Mouse (Mus musculus) ES-E14 (cell line): ENCODE measurements around the gene Sfi1. TPM values are rescaled to one million over a fixed set of nuclear protein-coding genes. Genes with fewer than 3 reads are reported as not detected.
"Not testable (repeated sequence)": the region's sequence is repeated elsewhere in the genome, so short reads cannot be mapped to it uniquely, and the experiment has no call there.

ENCODE experiments used
- DNase-seq: peaks from one replicate; pipeline ENCODE4 v3.0.0-alpha.2; 2013; ENCODE audit warnings: low read depth, low spot score
- H3K27ac ChIP-seq: 2 replicates; pipeline ENCODE4 v1.5.1; 2012; ENCODE audit warnings: low read depth, mild to moderate bottlenecking, low read length, moderate library complexity, mixed read lengths; ENCODE audit not compliant: poor library complexity, insufficient read depth, severe bottlenecking
- H3K36me3 ChIP-seq: 2 replicates; pipeline ENCODE4 v1.6.1; 2012; ENCODE audit warnings: mild to moderate bottlenecking, low read length, moderate library complexity, mixed read lengths; ENCODE audit not compliant: control insufficient read depth, poor library complexity, insufficient read depth, severe bottlenecking
- H3K4me1 ChIP-seq, 2 experiments: fragments of 150-350 bp in 1 of 2; sonication (generic) in 1 of 2; 2 replicates each; pipeline ENCODE4 v1.6.1; 2012; ENCODE audit warnings: low read length in 2 of 2, mild to moderate bottlenecking in 1 of 2, mixed read lengths in 1 of 2; ENCODE audit not compliant: control insufficient read depth in 2 of 2, insufficient read depth in 2 of 2, poor library complexity in 1 of 2
- H3K4me3 ChIP-seq, 2 experiments: fragments of 150-350 bp in 1 of 2; sonication (generic) in 1 of 2; 2 replicates each; pipeline ENCODE4 v1.5.1; 2012; ENCODE audit warnings: low read length in 2 of 2, low read depth in 1 of 2, mild to moderate bottlenecking in 1 of 2, mixed read lengths in 1 of 2; ENCODE audit not compliant: insufficient read depth in 1 of 2, poor library complexity in 1 of 2, severe bottlenecking in 1 of 2
- H3K9ac ChIP-seq: 2 replicates; pipeline ENCODE4 v1.6.1; 2012; ENCODE audit warnings: low read depth, mild to moderate bottlenecking, low read length, mixed read lengths; ENCODE audit not compliant: poor library complexity, insufficient read depth, severe bottlenecking
- H3K9me3 ChIP-seq: fragments of 150-350 bp; sonication (generic); 2 replicates; pipeline ENCODE4 v1.6.1; 2012; ENCODE audit warnings: low read depth, mild to moderate bottlenecking, low read length; ENCODE audit not compliant: control insufficient read depth, insufficient read depth
- in situ Hi-C, 2 experiments: fragments of 600-800 bp; cut with MboI; formaldehyde crosslinking; loops; one replicate each; pipeline ENCODE4 v1.15.1; 2025; ENCODE audit warnings: low sequenced_read_pairs in 2 of 2, inconsistent platforms in 1 of 2; ENCODE audit not compliant: unreplicated experiment in 2 of 2
- total RNA-seq: library from RNA; depleted of rRNA; stranded (reverse); fragments of 300-350 nt; gene quantifications from 2 replicates; pipeline ENCODE4 v1.2.3, GENCODE M21; 2012

The Sfi1 gene
- total RNA-seq, 1 experiment, result 18.5 TPM

DNA sequence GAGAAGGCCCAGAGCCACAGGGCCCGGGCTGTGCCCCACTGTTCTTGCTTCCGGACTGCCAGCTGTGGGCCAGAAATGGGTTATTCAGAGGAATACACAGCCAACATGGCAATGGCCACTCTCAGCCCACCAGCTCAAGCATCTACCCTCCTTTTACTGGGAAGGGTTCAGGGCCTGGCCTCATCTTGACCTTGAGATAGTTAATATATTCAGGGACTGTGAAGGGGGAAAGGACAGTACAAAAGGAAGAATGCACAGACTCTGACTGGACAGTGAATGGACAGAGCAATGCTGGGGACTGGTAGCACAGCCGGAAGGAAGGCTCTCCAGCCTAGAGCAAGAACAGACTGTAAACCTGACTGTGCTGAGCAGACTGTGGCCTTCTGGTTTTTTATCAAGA lies 57.3 kb downstream of the Sfi1 start:
- H3K9me3 ChIP-seq, DNase-seq, H3K9ac ChIP-seq, H3K27ac ChIP-seq, H3K4me3 ChIP-seq, H3K4me1 ChIP-seq, H3K36me3 ChIP-seq, in situ Hi-C loops: not testable (repeated sequence)

DNA sequence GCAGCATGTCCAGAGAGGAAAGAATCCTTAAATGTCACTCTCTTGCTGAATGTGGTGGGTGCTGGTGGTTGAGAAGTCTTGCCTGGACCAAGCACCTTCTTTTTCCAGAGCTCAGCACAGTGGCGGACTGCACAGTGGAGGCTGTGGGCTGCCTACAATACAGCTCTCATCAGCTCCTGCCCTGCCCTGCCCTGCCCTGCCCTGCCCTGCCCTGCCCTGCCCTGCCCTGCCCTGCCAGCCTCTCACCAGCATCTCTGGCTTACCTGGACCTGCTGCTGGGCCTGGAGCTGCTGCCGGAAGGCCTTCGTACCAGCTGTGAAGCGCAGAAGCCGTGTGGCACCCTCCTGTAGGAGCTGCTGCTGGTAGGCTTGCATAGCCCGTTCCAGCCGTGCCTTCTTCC lies 57.9 kb downstream of the Sfi1 start:
- H3K4me3 ChIP-seq, H3K36me3 ChIP-seq, H3K9me3 ChIP-seq, H3K27ac ChIP-seq, H3K4me1 ChIP-seq, DNase-seq, in situ Hi-C loops, H3K9ac ChIP-seq: not testable (repeated sequence)

DNA sequence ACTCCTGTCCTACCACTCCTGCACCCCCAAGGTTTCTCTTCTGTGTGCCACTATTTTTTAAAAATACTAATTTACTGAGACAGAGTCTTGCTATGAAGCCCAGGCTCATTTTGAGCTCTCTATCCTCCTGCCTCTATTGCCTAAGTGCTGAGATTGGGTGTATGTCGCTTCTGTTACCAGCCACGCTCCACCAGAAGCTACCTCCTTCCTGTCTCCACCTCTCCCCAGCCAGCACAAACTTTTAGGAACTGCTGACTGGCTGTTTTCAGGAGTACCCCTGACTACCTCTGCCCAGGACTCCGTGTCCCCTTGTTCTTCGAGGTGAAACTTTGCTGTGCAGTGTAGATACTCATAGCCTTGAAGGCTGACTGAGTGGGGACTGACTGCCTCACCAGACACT lies 59.9 kb downstream of the Sfi1 start:
- in situ Hi-C loops, H3K4me1 ChIP-seq, H3K4me3 ChIP-seq, H3K27ac ChIP-seq, H3K9ac ChIP-seq, H3K36me3 ChIP-seq, DNase-seq, H3K9me3 ChIP-seq: not testable (repeated sequence)

DNA sequence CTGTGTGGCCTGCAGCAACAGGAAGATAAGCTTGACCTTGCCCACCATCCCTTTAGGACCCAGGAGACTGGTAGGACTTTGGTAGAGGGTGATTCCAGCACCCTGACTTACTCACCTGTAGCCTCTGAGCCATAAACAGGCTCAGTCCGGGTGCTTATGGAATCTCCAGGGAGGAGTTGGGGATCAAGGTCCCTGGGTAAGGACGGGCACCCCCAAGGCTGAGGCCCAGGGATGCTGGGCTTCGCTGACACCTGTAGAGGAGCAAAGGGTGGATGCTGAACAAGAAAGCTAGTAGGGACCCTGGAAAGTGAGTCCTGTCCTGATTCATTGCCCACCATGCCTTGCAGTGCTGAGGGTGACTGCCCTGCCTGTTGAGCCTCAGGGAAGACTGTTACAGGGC lies 60.3 kb downstream of the Sfi1 start:
- in situ Hi-C loops, H3K4me1 ChIP-seq, H3K27ac ChIP-seq, H3K36me3 ChIP-seq, H3K9ac ChIP-seq, H3K9me3 ChIP-seq, H3K4me3 ChIP-seq, DNase-seq: not testable (repeated sequence)

DNA sequence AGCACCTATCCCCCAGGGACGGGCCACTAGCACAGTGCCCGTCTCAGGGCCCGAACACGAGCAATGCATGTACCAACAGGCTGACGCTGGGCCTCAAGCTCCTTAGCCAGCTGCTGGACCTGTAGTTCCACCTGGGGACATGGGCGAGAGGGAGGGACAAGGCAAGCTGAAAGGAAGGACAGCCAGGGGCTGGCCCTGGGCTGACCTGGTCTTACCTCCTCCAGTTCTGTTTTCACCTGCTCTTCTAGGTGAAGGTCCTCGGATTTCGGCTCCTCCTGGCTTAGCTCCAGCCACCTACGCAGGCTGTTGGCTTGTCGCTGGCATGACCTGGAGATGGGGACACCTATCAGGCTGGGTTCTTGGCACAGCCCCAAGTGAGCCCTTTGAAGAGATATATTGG lies 61.3 kb downstream of the Sfi1 start:
- H3K36me3 ChIP-seq, H3K9me3 ChIP-seq, H3K4me3 ChIP-seq, H3K27ac ChIP-seq, H3K4me1 ChIP-seq, H3K9ac ChIP-seq, in situ Hi-C loops, DNase-seq: not testable (repeated sequence)

DNA sequence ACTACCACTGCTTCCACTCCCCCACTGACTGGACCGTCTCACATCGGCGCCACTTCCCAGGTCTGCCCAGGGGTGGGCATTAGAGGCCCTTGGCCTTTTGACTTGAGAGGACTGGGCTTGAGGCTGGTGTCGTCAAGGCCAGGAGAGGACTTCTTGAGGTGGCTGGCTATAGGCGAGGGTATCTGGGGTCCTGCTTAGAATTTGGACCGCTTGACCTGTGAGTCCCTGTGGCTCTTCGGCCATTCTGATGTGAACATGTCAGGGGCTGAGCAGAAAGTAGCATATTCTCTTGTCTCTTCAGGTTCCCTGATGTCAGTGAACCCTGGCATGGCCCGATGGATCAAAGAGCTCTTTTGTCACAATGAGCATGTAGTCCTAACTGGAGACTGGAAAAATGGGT lies 63.4 kb downstream of the Sfi1 start:
- H3K9me3 ChIP-seq, in situ Hi-C loops, DNase-seq, H3K9ac ChIP-seq, H3K36me3 ChIP-seq, H3K27ac ChIP-seq, H3K4me1 ChIP-seq, H3K4me3 ChIP-seq: not testable (repeated sequence)

DNA sequence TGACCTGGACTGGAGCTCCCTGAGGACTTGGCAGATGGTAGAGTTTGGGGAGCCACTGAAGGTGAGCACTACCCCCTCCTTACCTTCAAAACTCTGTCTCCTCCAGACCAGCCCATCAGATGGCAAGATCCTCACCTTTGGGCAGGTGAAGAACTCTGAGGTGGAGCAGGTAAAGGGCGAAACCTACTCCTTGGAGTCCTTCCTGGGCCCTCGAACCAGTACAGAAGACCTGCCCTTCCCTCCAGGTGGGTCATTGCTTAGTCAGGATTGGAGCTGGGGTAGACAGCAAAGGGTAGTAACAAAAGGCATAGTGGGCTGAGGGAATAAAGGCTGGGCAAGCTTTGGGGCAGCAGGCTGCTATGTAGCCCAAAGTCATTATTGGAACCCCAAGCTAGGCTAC lies 64.0 kb downstream of the Sfi1 start:
- DNase-seq, H3K27ac ChIP-seq, H3K9ac ChIP-seq, H3K4me1 ChIP-seq, H3K4me3 ChIP-seq, H3K9me3 ChIP-seq, H3K36me3 ChIP-seq, in situ Hi-C loops: not testable (repeated sequence)

DNA sequence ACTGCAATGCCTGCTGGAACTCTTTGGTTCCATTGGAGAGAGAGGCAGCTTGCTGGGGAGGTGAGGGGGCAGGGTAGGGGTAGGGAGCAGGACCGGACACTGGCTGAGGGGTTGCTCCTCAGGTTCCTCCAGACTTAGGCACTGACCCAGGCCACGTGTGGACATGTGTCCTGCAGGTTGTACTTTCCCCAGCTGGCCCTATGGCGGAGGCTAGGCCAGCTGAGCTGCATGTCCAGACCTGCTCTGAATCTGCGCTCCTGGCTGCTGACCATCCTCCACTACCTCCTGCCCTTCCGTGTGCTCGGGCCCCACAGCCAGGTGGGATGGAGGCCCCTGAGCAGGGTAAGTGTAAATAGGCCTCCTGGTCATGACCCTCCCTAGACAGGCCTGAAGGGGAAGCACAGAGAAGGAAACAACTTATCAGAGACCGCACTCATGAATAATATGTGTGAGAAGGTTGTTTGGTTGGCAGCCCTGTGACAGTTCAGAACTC lies 65.9 kb downstream of the Sfi1 start:
- H3K27ac ChIP-seq, H3K36me3 ChIP-seq, H3K4me1 ChIP-seq, in situ Hi-C loops, H3K9ac ChIP-seq, DNase-seq, H3K4me3 ChIP-seq, H3K9me3 ChIP-seq: not testable (repeated sequence)
